Mouse (Mus musculus): ENCODE results near the gene Dnmt1.

DNA sequence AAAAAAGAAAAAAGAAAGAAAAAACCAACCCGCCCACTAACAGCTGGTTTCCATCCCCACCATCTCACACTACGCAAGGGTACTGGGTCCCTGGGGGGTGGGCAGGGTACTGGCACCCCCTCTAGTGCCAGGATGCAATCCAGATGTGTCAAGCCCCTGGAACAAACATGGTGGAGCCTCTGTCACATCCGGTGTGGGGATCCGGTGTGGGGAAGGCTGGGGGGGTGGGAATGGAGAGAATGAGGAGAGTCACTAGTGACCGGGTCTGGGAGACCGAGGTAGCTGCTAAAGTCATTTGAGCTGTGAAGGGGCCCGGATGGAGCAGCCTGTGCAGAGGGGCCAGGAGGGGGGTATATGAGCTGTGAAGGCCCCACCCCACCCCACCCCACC, 12.1 kb upstream of the Dnmt1 start:
- TF ChIP-seq POLR2A (IDR thresholded peaks at IDR 0.05; ENCODE audit: control insufficient read depth, low read depth, low read length) (no peak), CTCF (IDR thresholded peaks at IDR 0.05; ENCODE audit: control insufficient read depth, insufficient read depth, insufficient replicate concordance, low read depth, low read length) (no peak)
